Mouse (Mus musculus) mouse embryonic stem cell (cell line): ENCODE measurements around the gene Ptprz1.
"Not testable (repeated sequence)": the region's sequence is repeated elsewhere in the genome, so short reads cannot be mapped to it uniquely, and the experiment has no call there.

Source experiments
- in situ Hi-C, 2 experiments: fragments of 300-500 bp; cut with MboI; formaldehyde crosslinking; loops; 1 replicate in 1 of 2; 3 replicates in 1 of 2; pipeline ENCODE4 v1.14.3; 2019 to 2020; ENCODE audit warnings: low sequenced_read_pairs in 2 of 2, low pct_unique_long_range_greater_than_20kb in 1 of 2, mixed read lengths in 1 of 2; ENCODE audit not compliant: unreplicated experiment in 1 of 2

The Ptprz1 gene

DNA sequence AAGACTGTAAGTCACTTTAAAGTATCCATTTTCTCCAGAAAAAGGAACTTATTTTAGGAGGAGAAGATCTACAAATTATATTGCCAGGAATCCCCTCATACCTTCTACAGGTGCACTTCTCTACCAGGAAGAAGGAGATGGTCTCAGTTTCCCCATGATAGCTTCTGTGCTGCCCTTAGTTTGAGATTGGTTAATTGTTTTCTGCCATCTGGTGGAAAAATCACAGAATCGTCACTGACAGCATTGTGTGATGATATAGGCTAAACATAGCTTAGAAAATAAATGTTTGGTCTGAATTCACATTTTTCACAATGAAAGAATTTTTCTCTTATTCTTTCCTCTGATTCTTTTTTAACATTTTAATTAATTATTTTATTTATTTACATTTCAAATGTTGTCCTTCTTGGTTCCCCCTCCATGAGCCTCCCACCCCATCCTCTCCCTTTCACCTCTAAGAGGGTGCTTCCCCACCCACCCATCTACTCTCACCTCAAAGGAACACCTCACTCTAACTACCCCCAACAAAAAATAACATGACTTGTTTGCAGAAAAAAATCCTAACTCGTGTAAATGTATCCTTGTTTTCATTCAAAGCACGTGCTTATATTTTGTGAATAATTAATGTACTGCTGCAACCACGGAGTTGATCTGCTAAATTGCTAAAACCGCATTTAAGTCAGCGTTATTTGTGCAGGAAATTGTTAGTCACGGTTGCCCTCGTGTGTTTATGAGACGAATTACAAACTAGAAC is 108.6 kb downstream of the Ptprz1 start:
- in situ Hi-C loops, result no loop called here

DNA sequence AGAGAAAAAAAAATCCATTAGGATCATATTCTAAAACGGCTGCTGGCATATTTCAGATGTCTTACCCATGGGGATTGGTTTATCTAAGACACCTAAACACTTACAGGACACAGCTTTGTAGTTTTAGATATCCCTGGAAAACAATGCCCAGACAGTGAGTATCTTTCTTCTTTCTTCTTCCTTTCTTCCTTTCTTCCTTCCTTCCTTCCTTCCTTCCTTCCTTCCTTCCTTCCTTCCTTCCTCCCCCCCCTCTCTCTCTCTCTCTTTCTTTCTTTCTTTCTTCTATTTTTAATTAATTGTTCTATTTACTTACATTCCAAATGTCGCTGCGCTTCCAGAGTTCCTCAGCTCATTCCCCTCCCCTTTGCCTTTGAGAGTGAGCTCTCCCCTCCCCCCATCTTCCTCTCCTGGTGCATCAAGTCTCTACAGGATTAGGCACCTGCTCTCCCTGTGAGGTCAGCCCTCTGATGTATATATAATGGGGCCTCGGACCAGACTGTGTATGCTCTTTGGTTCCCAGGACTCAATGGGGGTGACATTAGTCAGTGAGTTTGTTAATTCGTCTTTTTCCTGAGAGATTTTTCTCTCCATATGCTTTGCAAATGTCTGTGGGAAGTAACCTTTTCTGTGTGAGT is 109.3 kb downstream of the Ptprz1 start:
- in situ Hi-C loops, result no loop called here

GRCm38 (mm10) chr6:23003152-23003551 is 127.8 kb downstream of the Ptprz1 start:
- in situ Hi-C loops, result loop anchor here in 1 of 2 experiments (10.0 to 25.0 kb wide), 2 partner anchors 122 to 459 kb away; no protein-coding TSS in a partner anchor

- in situ Hi-C loops, result loop anchor here in 1 of 2 experiments (25.0 kb wide), 1 partner anchor 447 kb away; no protein-coding TSS in a partner anchor
Observed at GRCm38 (mm10) chr6:23014988-23015613, 139.8 kb downstream of the Ptprz1 start.

DNA sequence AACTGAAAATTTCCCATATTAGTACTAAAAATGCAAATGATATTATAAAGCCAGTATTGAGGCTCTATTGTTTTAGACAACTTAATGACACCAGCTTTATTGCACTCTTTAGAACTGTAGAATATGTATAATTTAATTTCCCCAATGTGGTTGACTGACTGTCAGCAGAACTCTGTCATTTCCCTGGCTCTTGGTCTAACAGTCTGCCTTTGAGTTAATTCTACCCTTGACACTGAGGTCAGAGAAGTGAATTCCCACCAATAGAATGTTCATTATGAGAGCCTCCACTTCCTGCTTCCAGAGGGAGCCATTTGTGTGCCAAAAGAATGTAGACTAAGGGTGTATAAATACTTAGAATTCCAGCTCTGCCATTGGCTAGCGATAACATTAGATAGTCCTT is 152.9 kb downstream of the Ptprz1 start:
- in situ Hi-C loops, result no loop called here

DNA sequence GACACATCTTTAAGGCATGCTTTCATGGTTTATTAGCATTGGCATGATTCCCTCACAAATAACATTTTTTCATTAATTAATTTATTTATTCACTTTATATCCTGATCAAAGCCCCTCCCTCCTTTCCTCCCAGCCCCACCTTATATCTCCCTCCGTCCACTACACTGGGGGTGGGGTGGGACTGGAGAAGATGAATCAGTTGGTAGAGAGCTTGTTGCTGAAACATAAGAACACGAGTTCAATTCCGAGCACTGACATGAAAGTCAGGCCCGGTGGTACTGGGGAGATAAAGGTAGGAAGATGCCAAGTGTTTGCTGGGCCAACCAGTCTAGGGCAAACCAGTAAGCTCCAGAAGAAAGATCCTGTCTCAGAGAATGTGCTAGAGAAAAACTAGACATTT is 173.5 kb downstream of the Ptprz1 start:
- in situ Hi-C loops, result no loop called here

- in situ Hi-C loops, result no loop called here
Observed at GRCm38 (mm10) chr6:23055734-23056133, 180.4 kb downstream of the Ptprz1 start.

DNA sequence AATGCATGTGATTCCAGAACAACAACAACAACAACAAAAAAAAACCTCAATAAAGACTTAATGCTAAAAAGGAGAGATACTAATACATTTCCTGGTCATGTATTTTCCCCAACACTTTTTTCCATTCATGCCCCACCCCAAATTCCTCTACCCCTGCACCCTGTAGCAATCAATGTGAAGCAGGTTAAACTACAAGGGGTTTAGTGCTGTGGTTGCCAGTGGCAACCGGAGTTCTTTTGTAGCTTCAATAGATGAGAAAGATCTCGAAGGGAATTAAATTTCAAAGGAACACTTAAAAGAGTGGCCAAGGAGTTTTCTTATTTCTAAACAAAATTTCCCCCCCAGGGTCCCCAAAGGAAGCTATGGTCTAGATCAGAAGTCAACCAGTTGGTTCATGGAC is 200.8 kb downstream of the Ptprz1 start:
- in situ Hi-C loops, result no loop called here

- in situ Hi-C loops, result no loop called here
Observed at GRCm38 (mm10) chr6:23078273-23078672, 203.0 kb downstream of the Ptprz1 start.

DNA sequence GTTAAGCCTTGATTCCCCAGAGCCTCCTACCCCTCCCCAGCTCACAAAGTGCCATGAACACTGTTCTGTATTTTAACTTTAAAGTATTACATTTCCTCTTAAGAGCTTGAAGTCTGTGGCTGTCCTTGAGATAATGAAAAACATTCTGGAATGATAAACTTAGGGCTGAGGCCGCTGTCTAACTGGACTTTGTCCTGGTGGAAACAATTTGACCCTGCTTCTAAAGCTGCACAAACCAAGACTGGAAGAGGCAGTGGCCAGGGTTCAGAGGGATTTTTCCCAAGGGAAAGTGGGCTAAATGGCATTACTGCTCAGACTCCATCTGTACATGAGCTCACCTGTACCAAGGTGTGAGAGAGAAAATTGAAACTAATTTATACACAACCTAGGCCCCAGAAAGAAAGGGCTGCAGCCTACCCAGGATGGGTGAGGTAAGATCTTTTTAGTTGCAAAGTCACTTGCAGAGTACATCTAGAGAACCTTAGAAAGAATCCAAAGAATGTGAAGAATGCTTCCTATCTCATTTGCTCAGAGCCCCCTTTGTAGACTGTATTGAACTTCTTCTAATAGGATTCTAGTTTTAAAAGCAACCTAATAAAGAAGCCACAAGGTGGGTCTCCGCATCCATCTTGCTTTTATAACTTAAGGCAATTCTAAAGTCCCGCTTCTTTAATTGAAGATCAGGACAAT is 204.8 kb downstream of the Ptprz1 start:
- in situ Hi-C loops, result no loop called here

GRCm38 (mm10) chr6:23084587-23085421 is 209.5 kb downstream of the Ptprz1 start:
- in situ Hi-C loops, result no loop called here

GRCm38 (mm10) chr6:23089292-23089691 is 214.0 kb downstream of the Ptprz1 start:
- in situ Hi-C loops, result not testable (repeated sequence)

GRCm38 (mm10) chr6:23090346-23091055 is 215.2 kb downstream of the Ptprz1 start:
- in situ Hi-C loops, result not testable (repeated sequence)
